Mouse (Mus musculus) gastrocnemius, postnatal 14 days (tissue): ENCODE measurements around the gene Gm49776. TPM values are rescaled to one million over a fixed set of nuclear protein-coding genes. Genes with fewer than 3 reads are reported as not detected.

Experiments
- DNase-seq: peaks from one replicate; pipeline ENCODE4 v3.0.0; 2021; ENCODE audit warnings: mixed read lengths
- intact Hi-C: fragments of 180-260 bp; cut with DNase I; formaldehyde crosslinking; loops from one replicate; pipeline ENCODE4 v1.15.1; 2025; ENCODE audit warnings: low total_unique reads
- total RNA-seq, 2 experiments: library from RNA; stranded (reverse); gene quantifications; 2 replicates each; pipeline ENCODE4 v1.2.3; 2021

The Gm49776 gene
- total RNA-seq, 2 experiments from 2014 or later: not detected

DNA sequence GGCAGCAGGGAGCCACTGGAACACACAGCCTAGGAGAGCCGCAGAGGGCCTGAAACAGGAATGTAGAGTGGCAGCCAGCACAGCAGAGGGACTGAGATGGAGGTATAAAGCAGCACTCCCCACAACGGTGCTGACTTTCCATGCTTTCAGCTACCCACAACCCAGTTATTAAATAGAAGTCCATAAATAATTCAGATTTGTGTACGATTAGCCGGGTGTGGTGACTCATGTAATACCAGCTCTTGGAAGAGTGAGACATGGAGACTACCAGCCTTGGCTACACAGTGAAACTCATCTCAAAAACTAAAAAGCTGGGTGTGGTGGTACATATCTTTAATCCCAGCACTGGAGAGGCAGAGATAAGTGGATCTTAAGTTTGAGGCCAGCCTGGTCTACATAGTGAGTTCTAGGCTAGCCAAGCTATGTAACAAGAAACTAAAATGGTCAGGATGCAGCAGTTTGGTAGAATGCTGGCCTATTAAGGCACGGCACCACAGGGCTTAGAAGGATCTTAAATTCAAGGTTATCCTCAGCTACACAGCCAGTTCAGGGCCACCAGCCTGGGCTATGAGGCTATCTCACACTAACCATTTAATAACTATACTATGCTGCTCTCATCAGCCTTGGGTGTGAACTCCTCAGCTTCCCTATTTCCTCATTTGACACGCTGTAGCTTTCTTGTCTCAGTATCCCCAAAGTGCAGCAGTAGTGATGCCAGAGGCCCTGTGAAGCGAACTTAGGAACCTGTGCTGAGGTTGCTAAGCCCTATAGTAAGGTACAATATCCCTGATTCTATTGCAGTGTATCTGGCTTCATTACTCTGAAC, 21.2 kb downstream of the Gm49776 start:
- DNase-seq: no peak
- intact Hi-C loops: no loop called here

DNA sequence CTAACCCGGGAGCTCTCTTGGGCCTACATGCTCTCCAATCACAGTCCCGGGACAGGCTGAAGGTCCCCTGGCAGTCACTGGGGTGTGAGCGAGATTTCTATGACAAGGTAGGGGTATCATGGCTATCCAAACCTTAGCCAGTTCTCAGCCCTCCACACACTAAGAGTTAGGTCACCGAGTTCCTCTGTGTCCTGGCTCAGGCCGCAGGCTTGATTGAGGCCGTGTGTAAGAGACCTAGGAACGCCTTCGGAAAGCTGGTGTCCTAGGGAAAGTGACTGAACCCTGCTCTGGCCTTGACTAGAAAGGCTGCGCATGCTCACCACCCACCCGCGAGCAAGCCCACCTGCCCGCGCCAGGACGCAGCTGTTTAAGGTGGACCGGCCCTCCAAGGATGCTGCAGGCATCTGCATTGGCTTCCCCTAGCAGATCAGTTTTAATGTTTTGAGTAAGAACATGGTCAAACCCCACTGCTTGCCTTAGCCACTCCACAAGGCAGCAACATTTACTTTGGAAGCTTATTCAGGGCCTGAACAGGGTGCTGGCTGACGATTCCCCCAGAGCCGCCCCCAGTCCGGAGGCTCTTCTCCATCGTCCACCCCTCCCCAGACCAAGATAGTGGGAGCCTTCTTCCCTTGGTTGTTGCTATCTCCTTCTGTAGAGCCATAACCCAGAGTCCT, 22.6 kb downstream of the Gm49776 start:
- intact Hi-C loops: no loop called here
- DNase-seq: peak; percentile 72

DNA sequence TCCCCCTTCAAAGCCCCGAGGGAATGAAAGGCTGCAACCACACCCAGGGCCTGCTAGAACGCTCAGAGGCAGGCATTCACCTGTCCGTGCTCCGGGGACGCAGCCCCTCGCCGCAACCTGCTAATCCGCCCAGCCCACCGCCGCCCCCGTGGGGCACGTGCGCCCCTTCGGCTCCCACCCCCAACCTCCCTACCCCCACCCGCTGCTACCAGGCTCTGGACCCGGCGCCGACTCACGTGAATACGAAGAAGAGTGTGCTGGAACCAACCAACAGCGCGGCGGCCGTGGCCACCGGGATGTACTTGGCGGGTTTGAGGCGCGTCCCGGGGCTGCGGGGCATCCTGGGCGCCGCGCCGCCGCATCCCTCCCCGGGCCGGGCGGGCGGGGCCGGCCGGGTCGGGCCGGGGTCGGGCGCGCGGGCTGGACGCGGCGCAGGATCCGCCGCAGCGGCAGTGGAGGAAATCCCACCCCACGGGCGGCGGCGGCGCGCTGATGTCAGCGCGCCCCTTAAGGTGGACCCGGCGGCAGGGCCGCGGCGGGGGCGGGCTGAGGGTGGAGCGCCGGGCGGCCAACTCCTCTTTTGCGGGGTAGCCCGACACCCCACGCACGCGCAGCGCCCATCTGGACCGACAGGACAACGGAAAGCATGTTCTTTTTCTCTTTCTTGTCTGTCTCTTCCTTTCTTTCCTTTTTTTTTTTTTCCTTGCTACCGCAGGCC, 23.3 kb downstream of the Gm49776 start, which contains the start of gene Zdhhc8:
Zdhhc8 (minus strand) TSS at position 466 of the 718 bp plus-strand sequence.
- intact Hi-C loops: no loop called here

DNA sequence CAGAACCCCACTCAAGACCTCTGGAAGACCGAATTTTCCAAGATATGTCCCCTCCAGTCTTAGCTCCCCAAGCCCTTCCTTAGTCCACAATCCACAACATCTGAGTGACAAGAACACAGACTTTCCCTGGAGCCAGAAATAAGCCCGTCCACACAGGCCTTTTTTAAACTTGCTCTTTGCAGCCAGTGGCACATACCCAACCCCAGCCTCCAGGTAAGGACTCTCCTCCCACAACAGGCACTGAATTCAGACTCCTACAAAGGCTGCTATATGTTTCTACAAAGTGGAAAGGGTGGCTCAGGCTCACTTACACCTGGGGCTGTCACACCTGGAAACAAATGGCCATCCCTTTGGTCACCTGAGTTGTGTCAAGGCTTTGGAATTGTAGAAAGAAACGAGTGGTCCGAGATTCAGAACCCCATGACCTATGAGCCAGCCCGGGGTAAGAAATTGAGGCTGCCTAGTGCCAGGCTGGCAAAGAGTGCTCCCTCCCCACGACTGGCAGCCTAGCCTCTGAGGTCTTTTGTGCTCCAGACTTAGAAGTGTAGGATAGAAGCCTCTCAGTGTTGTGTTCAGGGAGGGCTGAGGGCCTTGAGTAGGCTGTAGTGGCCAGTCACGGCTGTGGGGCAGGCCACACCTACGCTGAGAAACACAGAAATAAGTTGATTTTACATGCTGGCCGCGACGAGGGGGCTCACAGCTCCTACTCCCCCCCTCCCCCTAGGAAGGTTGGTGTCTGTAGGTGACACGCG, 24.0 kb downstream of the Gm49776 start:
- no peak for DNase-seq
- intact Hi-C loops: no loop called here

More for the DNA sequence above, 23.3 kb downstream of the Gm49776 start, which contains the start of gene Zdhhc8:
- peak; percentile 84 for DNase-seq

DNA sequence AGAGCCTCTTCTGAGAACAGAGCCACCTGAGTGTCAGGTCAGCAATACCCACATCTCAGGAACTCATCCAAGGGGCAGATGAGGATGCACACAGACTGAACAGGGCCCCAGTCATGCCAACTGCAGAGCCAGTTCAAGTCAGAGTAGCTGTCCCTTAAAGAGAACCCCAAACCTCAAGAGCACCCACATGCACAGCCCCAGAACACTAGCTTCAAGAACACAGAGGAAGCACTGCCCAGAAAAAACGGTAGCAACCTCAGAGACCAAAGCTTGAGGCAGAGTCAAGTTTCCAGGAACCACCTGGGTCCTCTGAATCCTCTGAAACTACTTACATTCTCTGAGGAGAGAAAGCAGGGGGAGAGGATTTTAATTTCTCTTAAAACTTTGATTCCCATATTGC, 24.7 kb downstream of the Gm49776 start:
- DNase-seq: no peak
- intact Hi-C loops: no loop called here

DNA sequence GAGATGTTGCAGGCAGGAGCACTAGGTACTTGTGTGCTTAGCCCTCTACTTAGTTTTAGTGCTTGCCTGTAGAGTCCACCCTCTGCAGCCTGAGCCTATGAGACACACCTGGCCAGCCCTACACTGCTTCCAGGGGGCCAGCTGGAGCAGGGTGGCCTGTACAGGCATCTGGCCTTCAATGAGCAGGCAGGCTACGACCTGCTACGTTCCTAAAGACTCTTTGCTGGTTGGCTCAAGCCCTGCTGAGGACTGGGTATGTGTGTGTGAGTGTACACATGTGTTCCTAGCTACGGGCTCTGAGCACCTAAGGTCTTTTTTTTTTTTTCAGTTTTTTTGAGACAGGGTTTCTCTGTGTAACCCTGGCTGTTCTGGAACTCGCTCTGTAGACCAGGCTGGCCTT, 26.7 kb downstream of the Gm49776 start:
- DNase-seq: no peak
- intact Hi-C loops: no loop called here

DNA sequence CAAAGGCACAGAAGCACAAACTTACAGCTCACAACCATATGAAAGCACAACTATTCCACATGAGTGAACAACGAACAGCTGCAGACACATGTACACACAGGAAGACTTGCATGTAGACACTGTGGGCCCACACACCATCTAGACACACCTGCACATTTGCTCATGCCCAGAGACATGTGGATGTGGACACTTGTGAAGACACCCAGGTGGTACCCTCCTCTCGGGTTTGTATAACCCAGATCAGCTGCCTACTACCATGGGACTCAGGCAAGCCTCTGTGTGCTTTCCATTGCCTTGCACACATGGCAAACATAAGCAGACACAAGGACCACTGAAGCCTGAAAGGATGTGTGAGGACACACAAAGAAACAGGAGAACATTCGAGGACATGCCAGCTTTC, 27.1 kb downstream of the Gm49776 start:
- intact Hi-C loops: no loop called here

DNA sequence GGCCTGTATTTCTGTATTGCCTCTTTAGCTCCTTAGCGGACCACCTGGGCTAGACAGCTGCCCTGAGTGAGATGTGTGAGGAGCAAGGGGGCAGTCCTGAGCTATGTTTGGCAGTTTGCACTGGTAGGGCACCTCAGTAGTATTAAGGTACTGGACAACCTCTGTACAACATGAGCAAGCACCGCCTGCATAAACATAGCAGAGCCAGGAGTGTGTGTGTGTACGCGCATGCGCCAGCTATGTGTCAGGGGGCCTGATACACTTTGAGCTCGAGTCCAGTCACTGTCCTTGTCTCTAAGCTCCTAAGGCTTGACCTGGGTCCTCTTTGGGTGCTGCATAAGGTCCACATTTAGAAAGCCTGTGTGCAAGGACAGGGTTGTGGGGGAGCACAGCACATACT, 27.5 kb downstream of the Gm49776 start:
- intact Hi-C loops: no loop called here

More for the DNA sequence above, 27.1 kb downstream of the Gm49776 start:
- DNase-seq: no peak

DNA sequence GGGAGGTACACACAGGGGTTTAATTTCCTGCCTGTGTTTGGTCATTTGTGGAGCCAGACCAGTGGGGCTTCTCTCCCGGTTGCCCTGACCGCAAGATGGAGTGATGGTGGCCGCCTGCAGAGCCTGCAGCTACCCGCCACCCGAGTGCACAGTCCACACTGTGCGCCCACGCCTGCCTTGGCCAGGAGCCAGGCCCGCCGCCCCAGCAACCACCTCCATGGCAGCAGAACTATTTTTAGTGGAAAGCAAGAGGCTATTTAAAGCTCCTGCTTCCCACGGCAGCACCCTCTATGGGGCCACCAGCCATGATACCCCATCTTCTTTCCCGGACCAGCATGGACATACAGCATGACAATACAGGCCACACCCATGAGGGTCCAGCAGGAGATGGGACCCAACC, 28.5 kb downstream of the Gm49776 start:
- DNase-seq: no peak
- intact Hi-C loops: no loop called here

More for the DNA sequence above, 27.5 kb downstream of the Gm49776 start:
- no peak for DNase-seq

DNA sequence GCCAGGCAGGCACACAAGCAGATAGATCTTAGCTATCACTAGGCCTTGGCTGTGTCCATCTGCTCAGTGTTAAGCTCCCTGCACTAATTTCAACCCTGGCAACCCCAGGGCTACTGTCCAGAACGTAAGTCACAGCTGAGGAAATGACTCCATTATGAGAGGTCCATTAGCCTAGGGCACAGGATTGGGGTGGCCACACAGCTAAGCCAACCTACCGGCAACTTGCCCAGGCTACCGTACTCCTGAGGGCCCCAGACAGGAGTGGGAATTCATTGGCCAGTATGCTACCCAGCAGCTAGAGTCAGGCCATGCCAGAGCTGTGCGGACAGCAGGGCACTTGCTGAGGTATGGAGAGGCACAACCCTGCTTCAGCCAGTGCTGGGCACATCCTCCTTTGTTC, 29.3 kb downstream of the Gm49776 start:
- DNase-seq: no peak
- intact Hi-C loops: no loop called here

DNA sequence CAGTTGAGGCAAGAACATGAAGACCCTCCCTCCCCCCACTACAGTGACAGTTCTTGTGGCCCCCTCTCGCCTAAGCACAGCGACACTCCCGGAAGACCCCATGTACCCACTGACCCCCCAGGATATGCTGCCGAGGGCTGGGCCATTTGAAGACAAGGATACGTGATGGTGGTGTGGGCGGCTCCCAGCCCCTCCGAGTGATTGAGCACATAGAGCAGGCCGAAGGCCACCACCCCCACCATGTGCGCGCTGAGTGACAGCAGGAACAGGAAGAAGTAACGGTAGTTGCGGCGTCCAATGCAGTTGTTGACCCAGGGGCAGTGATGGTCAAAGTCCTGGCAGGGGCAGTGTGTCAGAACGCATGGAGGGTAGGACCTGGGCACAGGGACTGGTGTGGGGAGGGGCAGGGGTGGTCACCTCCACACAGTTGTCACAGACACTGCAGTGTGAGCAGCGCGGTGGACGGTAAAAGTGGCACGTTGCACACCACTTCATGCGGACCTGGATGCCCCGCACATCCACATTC, 30.2 kb downstream of the Gm49776 start:
- no peak for DNase-seq
- intact Hi-C loops: no loop called here

DNA sequence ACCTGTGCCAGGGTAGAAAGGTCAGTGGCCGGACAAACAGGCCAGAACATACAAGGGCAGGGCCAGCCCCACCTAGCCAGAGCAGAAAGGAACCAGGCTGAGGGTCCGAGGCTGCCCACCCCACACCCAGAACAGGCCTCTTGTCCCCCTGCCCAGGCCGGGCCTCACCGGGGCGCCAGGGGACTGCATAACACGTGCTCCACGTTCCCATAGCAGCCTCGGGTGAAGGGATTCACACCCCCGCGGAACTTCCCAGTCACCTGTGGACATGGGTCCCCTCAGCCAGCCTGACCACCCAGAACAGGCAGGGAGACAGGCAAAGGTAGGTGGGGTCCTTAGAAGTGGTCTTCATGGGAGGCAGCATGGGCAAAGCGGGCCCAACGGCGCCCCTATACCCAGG, 30.9 kb downstream of the Gm49776 start:
- no peak for DNase-seq
- intact Hi-C loops: no loop called here

DNA sequence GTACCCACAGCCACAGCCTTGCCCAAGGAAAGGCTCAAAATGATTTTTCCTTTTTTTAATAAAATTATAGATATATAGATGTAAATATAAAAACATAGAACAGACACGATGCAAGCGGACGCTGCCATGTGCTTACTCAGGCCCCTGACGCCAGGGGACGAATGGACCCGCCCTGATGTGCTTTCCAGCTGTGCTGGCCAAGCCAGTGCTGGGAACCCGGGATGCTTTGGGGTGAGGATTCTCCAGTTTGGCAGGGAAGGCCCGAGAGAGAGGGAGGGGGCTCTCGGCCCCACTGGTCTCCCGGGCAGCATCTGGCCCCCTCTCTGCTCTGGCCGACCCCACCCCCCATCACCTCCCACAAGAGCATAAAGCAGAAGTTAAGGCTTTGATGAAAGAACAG, 35.9 kb downstream of the Gm49776 start:
- intact Hi-C loops: no loop called here
- DNase-seq: peak; percentile 59

DNA sequence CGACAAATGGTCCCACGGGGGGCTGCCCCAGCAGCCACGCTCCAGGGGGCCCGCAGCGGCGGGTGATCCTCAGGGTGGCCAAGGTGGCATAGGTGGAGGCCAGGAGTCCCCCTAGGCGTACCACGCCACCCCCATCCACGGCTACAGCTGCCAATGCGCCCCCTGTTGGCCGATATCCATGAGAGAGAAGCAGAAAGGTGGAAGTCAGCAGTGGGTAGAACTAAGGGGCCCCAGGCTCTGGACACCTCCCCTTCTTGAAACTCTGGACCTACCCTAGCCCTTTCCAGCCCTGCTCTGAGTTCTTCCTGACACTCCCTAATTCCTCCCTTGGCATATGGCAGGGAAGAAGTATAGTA, 36.6 kb downstream of the Gm49776 start:
- intact Hi-C loops: no loop called here
- DNase-seq: no peak

DNA sequence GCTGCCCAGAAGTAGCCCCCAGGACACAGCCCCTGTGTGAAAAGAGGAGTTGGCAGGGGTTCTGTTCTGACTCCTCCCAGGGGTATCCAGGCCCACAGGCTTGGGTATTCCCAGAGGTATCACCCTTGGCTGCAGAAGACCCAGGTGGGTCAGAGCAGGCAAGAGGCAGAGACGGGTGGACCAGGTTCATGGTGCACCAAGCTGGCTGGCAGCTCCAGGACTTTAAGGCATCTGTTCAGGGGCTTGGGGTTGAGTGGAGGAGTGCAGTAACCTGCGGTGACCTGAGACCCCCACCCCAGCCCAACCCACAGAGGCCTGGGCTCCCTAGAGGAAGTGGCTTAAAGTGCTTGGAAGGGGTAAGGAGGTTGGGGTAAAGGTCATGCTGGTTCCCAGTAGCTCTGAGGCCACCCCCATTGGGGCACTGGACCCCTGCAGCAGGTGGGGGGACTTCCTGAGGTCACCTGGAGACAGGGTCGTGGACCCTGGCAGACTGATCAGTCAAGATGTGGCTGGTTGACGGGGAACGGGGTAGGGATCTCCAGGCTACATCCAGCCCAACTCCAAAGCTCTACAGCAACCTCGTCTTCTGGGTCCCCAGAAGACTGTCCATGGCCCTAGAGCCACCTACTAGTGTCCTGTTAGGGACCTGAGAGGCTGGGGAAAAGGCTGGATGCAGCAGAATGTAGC, 37.1 kb downstream of the Gm49776 start:
- intact Hi-C loops: no loop called here
- no peak for DNase-seq

DNA sequence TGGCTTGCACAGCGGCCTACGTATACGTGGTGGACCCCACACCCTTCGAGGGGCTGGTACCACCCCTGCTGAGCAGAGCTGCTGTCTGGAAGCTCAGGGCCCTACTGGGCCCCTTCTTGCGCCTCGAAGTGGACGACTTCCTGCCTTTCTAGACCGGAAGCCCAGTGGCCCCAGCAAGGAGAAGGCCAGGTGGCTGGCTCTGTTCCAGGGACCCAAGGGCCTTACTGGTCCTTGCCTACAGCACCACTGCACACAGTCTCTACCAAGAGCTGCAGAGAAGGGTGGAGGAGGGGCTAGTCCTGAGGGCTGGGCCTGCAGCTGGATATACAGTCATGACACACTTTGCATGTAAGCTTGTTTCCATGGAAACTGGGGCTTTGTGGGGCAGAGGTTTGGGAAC, 38.1 kb downstream of the Gm49776 start:
- peak; percentile 53 for DNase-seq

DNA sequence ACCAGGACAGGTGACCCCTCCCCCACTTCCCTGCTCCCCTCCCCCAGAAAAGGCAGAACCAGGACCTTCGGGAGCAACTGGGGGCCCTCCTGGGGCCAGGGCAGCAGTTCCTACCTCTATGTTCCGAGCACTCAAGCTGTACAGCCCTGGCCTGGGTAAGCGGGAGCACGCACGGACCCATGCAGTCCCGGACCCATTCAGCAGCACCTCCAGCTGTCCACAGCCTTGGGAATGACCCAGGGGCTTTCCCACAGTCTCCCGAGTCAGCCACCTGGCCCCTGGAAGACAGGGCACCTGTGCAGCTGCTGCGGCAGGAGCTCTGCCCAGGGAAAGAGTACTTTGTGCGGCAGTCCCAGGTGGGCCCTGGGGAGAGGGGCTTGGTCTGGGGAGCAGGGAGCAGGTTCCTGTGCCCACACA, 39.5 kb downstream of the Gm49776 start:
- DNase-seq: no peak
- intact Hi-C loops: loop anchor here (10.0 kb wide), 1 partner anchor 164 kb away; the partner anchor contains the start of gene Dgcr6

More for the DNA sequence above, 38.1 kb downstream of the Gm49776 start:
- intact Hi-C loops: no loop called here

DNA sequence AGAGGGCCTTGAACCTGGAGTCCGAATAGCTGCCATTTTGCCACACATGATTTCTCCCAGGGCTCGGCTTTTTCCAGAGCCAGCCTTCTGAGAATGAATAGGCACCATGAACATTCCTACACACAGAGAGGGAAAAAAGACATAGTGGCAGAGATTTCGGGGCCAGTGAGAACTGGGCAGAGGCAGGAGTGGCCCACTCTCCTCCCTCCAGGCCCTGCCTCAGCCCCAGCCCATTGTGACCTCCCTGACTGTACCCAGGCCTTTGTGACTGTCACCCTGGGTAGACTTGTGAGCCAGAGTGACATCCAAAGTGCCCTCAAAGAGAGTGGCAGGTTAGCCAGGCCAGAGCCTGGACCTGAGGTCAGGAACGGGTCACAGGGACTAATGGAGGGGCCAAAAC, 40.5 kb downstream of the Gm49776 start, which contains the start of gene Ccdc188:
Ccdc188 (plus strand) TSS at position 301 of the 400 bp plus-strand sequence.
- DNase-seq: no peak
- intact Hi-C loops: loop anchor here (10.0 kb wide), 1 partner anchor 163 kb away; the partner anchor contains the start of gene Dgcr6
